In genomic region chr12:110371886-110372690, GRCm38 (mm10) we compare ENCODE assay signal across 25 mouse cellular contexts.
DNase-seq lines count a peak whose midpoint lies in the region; ATAC-seq and TF ChIP-seq lines count a peak whose summit lies in the region.
"Had no signal": no experiment of that assay in that cellular context is flagged by ENCODE, and none has a peak within 500 bp of the region (broad histone marks: within the 10 kb centered on the region; RNA-seq: fewer than 3 reads in every experiment).

No protein-coding gene starts in this region.

- peaks cover 51% of the 10 kb centered on the region for H3K4me1 ChIP-seq in forebrain, embryonic 10.5 days
- no peaks in the 10 kb centered on the region for H3K4me1 ChIP-seq in forebrain, embryonic 14.5 days (ENCODE audit: control insufficient read depth, insufficient read depth, low read length)
- no peaks in the 10 kb centered on the region for H3K4me1 ChIP-seq in intestine, embryonic 14.5 days (replicated peaks; ENCODE audit: control insufficient read depth, insufficient read depth, low read length)
- H3K4me1 ChIP-seq in intestine, embryonic 15.5 days (replicated peaks) = no peaks in the 10 kb centered on the region
- no peaks in the 10 kb centered on the region for H3K4me1 ChIP-seq in stomach, postnatal 0 days (replicated peaks; ENCODE audit: control insufficient read depth, insufficient read depth)

- no peak for TF ChIP-seq CTCF in stomach, postnatal 0 days (IDR thresholded peaks at IDR 0.05; ENCODE audit: low read depth)

- no peak for ATAC-seq in forebrain, embryonic 14.5 days
- ATAC-seq in intestine, embryonic 14.5 days (replicated peaks; ENCODE audit: low FRiP score, low TSS enrichment, low read depth) = no peak
- ATAC-seq in intestine, embryonic 15.5 days = no peak
- ATAC-seq in stomach, postnatal 0 days (ENCODE audit: low FRiP score, low TSS enrichment) = 0 out of 2 replicates have a peak, but pooled peaks have one; percentile 14
- ATAC-seq: hindbrain, postnatal 0 days; intestine, postnatal 0 days had no signal

- no peak overlapping the region for H3K9ac ChIP-seq in forebrain, embryonic 14.5 days (ENCODE audit: low read length)
- H3K9ac ChIP-seq in intestine, embryonic 14.5 days (ENCODE audit: low read length) = no peak overlapping the region
- H3K9ac ChIP-seq in intestine, embryonic 15.5 days = no peak overlapping the region
- H3K9ac ChIP-seq in stomach, postnatal 0 days (ENCODE audit: low read length) = no peak overlapping the region
- H3K9ac ChIP-seq: forebrain, embryonic 12.5 days; limb, embryonic 13.5 days; lung, embryonic 15.5 days; midbrain, embryonic 13.5 days; neural tube, embryonic 12.5 days; stomach, embryonic 15.5 days had no signal

- WGBS in forebrain, embryonic 10.5 days = 75% methylated on average over 13 of the region's 13 CpGs
- WGBS in forebrain, embryonic 14.5 days = 77% methylated on average over 13 of the region's 13 CpGs
- 75% methylated on average over 13 of the region's 13 CpGs for WGBS in intestine, embryonic 14.5 days
- WGBS in intestine, embryonic 15.5 days = 81% methylated on average over 13 of the region's 13 CpGs
- 84% methylated on average over 13 of the region's 13 CpGs for WGBS in stomach, postnatal 0 days

- no peak for DNase-seq in forebrain, embryonic 10.5 days (ENCODE audit: extremely low spot score, low spot score)
- DNase-seq in forebrain, embryonic 14.5 days (ENCODE audit: low spot score) = no peak
- DNase-seq in intestine, embryonic 14.5 days (ENCODE audit: low spot score) = peak; percentile 47
- DNase-seq in retina, embryonic 14.5 days (ENCODE audit: low spot score) = peak; percentile 4
- DNase-seq in retina, postnatal 1 day = no peak
- DNase-seq in stomach, postnatal 0 days (ENCODE audit: low spot score) = no peak
- no peak for DNase-seq in right cerebral cortex, postnatal 14 days
- DNase-seq: cerebellum, adult 18-20 months; gastrocnemius, postnatal 10 days; right cerebral cortex, postnatal 25 days; thymus, postnatal 14 days had no signal

- peaks cover 56% of the 10 kb centered on the region for H3K27me3 ChIP-seq in forebrain, embryonic 10.5 days (ENCODE audit: poor library complexity, severe bottlenecking)
- no peaks in the 10 kb centered on the region for H3K27me3 ChIP-seq in forebrain, embryonic 14.5 days (replicated peaks; ENCODE audit: control insufficient read depth, insufficient read depth, low read length)
- peaks cover 21% of the 10 kb centered on the region for H3K27me3 ChIP-seq in intestine, embryonic 14.5 days (replicated peaks; ENCODE audit: control insufficient read depth, insufficient read depth, low read length)
- H3K27me3 ChIP-seq in intestine, embryonic 15.5 days (replicated peaks) = peaks cover 12% of the 10 kb centered on the region
- H3K27me3 ChIP-seq in stomach, postnatal 0 days (ENCODE audit: control insufficient read depth, insufficient read depth, low read length) = no peaks in the 10 kb centered on the region; the same call in 1 of the 2 replicates

- H3K36me3 ChIP-seq in forebrain, embryonic 10.5 days (replicated peaks) = no peaks in the 10 kb centered on the region
- no peaks in the 10 kb centered on the region for H3K36me3 ChIP-seq in forebrain, embryonic 14.5 days (ENCODE audit: control insufficient read depth, insufficient read depth, low read length)
- no peaks in the 10 kb centered on the region for H3K36me3 ChIP-seq in intestine, embryonic 14.5 days (ENCODE audit: control insufficient read depth, insufficient read depth, low read length)
- H3K36me3 ChIP-seq in intestine, embryonic 15.5 days = no peaks in the 10 kb centered on the region
- no peaks in the 10 kb centered on the region for H3K36me3 ChIP-seq in stomach, postnatal 0 days (ENCODE audit: control insufficient read depth, insufficient read depth, low read length)
- H3K36me3 ChIP-seq: forebrain, embryonic 12.5 days; heart, embryonic 10.5 days; hindbrain, embryonic 10.5 days; limb, embryonic 13.5 days; lung, embryonic 15.5 days; midbrain, embryonic 13.5 days; neural tube, embryonic 12.5 days; stomach, embryonic 15.5 days had no signal

- no peak overlapping the region for H3K4me3 ChIP-seq in forebrain, embryonic 10.5 days
- H3K4me3 ChIP-seq in forebrain, embryonic 14.5 days (ENCODE audit: low read depth, low read length) = no peak overlapping the region
- no peak overlapping the region for H3K4me3 ChIP-seq in intestine, embryonic 14.5 days (ENCODE audit: low read depth, low read length)
- H3K4me3 ChIP-seq in intestine, embryonic 15.5 days (replicated peaks) = no peak overlapping the region
- no peak overlapping the region for H3K4me3 ChIP-seq in stomach, postnatal 0 days (ENCODE audit: low read depth, low read length)
- H3K4me3 ChIP-seq: erythroblast, embryonic 14.5 days; forebrain, embryonic 12.5 days; heart, embryonic 10.5 days; hindbrain, embryonic 10.5 days; left cerebral cortex, adult 2 months; limb, embryonic 13.5 days; lung, embryonic 15.5 days; midbrain, embryonic 13.5 days; neural tube, embryonic 12.5 days; stomach, embryonic 15.5 days had no signal

- H3K9me3 ChIP-seq in forebrain, embryonic 10.5 days = no peaks in the 10 kb centered on the region
- H3K9me3 ChIP-seq in forebrain, embryonic 14.5 days (replicated peaks; ENCODE audit: control insufficient read depth, low read length) = no peaks in the 10 kb centered on the region
- H3K9me3 ChIP-seq in intestine, embryonic 14.5 days (ENCODE audit: control insufficient read depth, low read length) = no peaks in the 10 kb centered on the region
- no peaks in the 10 kb centered on the region for H3K9me3 ChIP-seq in intestine, embryonic 15.5 days
- no peaks in the 10 kb centered on the region for H3K9me3 ChIP-seq in stomach, postnatal 0 days (ENCODE audit: control insufficient read depth, low read length)
- H3K9me3 ChIP-seq: forebrain, embryonic 12.5 days; heart, embryonic 10.5 days; hindbrain, embryonic 10.5 days; lung, embryonic 15.5 days; midbrain, embryonic 13.5 days; neural tube, embryonic 12.5 days; stomach, embryonic 15.5 days had no signal

- H3K27ac ChIP-seq in forebrain, embryonic 10.5 days = 0 out of 2 replicates have a peak overlapping the region, but pooled peaks have one; percentile 44
- H3K27ac ChIP-seq in forebrain, embryonic 14.5 days (ENCODE audit: low read depth, low read length) = no peak overlapping the region
- H3K27ac ChIP-seq in intestine, embryonic 14.5 days (ENCODE audit: low read depth) = no peak overlapping the region
- H3K27ac ChIP-seq in intestine, embryonic 15.5 days = no peak overlapping the region
- H3K27ac ChIP-seq in stomach, postnatal 0 days (replicated peaks) = no peak overlapping the region
- H3K27ac ChIP-seq: forebrain, embryonic 12.5 days; heart, embryonic 10.5 days; hindbrain, embryonic 10.5 days; hindbrain, postnatal 0 days; left cerebral cortex, adult 2 months; limb, embryonic 13.5 days; lung, embryonic 15.5 days; midbrain, embryonic 13.5 days; neural tube, embryonic 12.5 days; stomach, embryonic 15.5 days had no signal

- no peak overlapping the region for H3K4me2 ChIP-seq in forebrain, embryonic 14.5 days (ENCODE audit: low read length)
- no peak overlapping the region for H3K4me2 ChIP-seq in intestine, embryonic 14.5 days (ENCODE audit: low read length)
- no peak overlapping the region for H3K4me2 ChIP-seq in intestine, embryonic 15.5 days (replicated peaks)
- no peak overlapping the region for H3K4me2 ChIP-seq in stomach, postnatal 0 days (replicated peaks; ENCODE audit: low read depth)
- H3K4me2 ChIP-seq: forebrain, embryonic 12.5 days; liver, embryonic 11.5 days; lung, embryonic 15.5 days; stomach, embryonic 15.5 days had no signal

- no peak for TF ChIP-seq EP300 in stomach, postnatal 0 days (optimal IDR thresholded peaks at IDR 0.05)

Comparison
In these comparisons a context has a peak if more than half of its experiments do, and no peak if none do; other contexts are left out.
1. DNase-seq: peak in intestine, embryonic 14.5 days (single experiment) and retina, embryonic 14.5 days (single experiment); none in forebrain, embryonic 10.5 days (single experiment), forebrain, embryonic 14.5 days (single experiment), retina, postnatal 1 day (single experiment), stomach, postnatal 0 days (single experiment) and right cerebral cortex, postnatal 14 days (single experiment).